Mouse (Mus musculus) stomach, adult 2 months (tissue): ENCODE results near the gene Mamdc4. TPM values are rescaled to one million over a fixed set of nuclear protein-coding genes. Genes with fewer than 3 reads are reported as not detected.

Experiments
- polyA plus RNA-seq: library from polyadenylated mRNA; depleted of rRNA; stranded (reverse); fragments of >200 nt; gene quantifications from 2 replicates; pipeline ENCODE4 v1.2.3, GENCODE M21; 2012; rRNA removed

The Mamdc4 gene
- 0.94 and 1.5 TPM in 2 replicates for polyA plus RNA-seq

DNA sequence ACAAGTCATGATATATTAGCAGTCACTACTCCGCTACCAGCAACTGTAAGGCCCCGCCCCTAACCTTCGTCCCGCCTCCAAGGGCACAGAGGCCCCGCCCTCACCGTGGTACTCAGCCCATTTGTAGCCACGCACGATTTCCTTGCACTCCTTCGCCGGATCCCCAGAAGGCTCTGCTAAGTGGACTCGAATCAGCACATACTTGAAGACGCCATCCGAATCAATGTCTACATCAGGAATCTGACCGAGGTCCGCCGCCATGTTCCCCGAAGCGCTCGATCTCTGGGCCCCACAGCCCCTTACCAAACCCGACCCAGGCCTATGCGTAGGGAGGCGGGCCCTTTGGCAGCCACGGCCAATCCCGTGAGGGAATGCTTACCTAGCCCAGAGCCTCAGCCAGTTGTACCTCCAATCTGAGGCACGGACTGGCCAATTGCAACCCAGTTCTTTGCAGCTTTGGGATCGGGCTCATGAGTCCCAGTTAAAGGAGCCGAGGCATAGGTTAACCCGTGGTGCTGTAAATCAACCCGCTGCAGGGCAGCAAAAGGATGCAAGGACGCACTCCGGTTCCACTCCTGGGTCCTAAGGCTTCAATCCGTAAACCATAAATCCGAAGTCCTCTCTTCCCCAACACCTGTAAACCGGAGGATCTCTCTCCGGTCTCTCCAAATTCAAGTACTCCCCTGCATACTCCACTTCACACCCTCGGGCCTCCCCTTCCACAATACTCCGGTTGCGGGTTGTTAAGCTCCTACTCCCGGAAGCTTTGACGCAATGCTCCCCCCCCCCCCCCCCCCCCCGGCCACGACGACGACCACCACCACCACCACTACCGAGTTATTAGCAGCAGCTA, at the start of gene Mamdc4, which contains the start of gene Phpt1:
Gene Mamdc4, minus strand, starts transcription at position 267 of the 853 bp plus-strand sequence.
Gene Phpt1, minus strand, starts transcription at position 646 of the 853 bp plus-strand sequence.

DNA sequence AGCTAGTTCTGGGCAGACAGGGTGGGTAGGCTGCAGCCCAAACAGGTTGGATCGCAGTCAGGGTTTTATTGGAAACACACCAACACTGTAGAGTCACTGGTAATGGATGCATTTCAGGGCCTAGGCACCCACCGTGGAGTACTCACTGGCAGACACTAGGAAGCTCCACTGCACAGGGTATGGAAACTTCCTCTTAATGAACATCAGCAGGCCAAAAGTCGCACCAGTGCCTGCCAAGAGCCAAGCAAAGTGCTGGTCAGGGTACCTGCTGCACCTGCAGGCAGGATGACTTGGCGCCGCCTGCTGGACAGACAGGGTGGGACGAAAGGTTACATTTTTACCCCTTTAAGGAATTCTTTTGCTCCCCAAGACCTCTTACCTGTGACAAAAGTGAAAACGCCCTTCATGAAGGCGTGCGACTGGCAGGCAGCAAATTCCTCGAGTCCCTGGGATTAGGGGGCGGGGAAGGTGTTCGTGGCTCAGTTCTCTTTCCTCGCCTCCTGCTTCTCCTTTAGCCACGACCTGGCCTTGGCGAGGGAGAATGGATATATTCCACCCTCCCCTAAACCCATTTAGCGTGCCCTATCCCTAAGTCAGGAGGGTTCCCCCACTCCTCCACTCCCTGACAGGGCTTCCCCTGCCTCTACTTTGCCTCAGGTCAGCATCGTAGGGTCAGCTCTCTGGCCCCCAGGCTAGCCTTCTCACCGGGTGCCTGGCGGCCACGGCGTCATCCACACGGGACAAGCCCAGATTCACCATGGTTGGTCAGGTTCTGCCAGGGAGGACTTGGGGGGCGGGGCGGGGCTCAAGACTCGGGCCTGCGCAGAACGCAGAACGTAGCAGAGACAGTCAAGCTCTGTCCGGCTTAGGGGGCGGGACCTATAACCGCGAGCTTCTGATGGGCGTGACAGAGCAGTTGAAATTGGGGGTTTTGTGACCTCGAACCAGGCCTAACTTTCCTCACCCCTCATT, 46.9 kb upstream of the Mamdc4 start, which contains the start of gene Tmem141:
Gene Tmem141, minus strand, starts transcription at position 777 of the 972 bp plus-strand sequence.

DNA sequence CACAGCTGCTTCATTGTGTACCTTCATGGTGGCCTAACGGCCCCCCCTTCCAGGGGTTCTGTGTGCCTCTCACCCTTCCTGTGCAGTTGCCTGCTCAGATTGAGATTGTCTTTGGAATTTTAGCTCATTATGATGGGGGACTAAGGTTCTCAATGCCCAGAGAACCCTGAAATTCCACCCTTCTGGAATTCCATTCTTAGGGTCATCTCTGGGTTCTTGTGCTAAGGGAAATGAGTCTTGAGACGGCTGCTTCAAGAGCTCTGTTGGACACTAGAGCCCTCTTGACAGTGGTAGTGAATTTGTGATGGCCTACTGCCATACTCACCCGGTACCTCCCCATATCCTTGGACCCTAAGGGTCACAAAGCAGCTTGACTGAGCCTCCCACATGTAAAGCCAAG, 42.9 kb upstream of the Mamdc4 start, which contains the start of gene Ccdc183:
Gene Ccdc183, minus strand, starts transcription at position 101 of the 400 bp plus-strand sequence.

DNA sequence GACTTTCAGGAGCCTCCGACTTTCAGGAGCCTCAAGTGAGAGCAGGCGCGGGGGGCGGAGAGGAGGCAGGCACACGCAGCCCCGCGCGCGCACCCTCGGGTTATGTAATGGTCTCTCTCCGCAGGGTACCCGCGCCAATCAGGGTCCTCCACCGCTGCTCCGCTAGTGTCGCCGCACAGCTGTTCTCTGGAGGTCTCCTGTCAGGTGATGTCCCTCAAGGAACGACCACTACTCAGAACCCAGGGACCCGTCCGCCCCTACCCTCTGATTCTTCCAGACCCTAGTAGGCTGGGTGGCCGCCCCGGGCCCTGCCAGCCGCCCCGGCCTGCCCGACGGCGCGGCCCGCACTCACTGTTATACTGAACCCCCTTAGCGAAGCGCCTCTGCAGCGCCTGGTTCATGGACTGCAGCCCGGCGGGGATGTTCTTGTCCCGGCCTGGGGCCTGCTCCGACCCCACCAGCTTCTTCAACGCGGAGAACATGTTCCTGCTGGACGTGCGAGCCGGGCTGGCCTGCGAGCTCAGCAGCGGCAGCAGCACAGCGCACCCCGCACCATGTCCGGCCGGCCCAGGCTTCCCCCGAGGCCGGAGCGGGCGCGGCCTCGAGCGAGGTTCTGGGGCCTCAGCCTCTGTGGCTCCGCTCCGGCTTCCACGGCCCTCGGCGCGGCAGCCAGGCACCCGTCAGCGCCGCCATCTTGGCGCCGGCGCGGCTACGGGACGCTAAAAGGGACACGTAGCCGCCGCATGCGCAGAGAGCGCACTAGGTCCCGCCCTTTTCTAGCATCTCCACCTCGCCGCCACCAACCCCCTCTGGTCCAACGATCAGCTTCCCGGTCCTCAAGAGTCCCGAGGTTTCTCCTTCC, 33.3 kb upstream of the Mamdc4 start, which contains the start of gene Rabl6:
Gene Rabl6, minus strand, starts transcription at position 761 of the 862 bp plus-strand sequence.

DNA sequence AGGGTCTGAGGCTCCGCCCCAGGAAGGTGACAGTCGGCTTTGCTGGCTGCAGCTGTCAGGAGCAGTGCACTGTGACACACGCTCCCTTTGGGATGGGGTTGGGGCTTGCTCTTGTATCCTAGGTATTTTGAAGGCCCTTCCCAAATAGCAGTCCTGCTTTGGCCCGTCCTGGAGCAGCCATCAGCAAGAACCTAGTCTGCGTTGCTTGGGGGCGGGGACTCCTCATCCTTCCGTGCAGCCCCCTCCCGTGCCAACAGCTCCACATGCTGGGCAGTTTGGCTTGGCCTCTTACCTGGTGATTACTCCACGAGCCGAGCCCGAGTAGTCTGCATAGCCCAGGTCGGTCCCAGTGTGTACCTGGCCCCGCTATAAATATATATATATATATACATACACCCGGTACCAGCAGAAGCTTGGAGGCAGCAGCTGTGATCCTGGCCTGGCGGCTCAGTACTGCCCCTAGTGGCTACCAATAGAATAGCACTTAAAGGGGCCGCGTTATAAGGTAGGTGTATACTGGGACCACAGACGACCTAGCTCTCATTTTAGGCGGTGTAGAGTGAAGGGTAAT, 6.7 kb upstream of the Mamdc4 start, which contains the start of gene Ajm1:
Gene Ajm1, minus strand, starts transcription at position 464 of the 571 bp plus-strand sequence.

DNA sequence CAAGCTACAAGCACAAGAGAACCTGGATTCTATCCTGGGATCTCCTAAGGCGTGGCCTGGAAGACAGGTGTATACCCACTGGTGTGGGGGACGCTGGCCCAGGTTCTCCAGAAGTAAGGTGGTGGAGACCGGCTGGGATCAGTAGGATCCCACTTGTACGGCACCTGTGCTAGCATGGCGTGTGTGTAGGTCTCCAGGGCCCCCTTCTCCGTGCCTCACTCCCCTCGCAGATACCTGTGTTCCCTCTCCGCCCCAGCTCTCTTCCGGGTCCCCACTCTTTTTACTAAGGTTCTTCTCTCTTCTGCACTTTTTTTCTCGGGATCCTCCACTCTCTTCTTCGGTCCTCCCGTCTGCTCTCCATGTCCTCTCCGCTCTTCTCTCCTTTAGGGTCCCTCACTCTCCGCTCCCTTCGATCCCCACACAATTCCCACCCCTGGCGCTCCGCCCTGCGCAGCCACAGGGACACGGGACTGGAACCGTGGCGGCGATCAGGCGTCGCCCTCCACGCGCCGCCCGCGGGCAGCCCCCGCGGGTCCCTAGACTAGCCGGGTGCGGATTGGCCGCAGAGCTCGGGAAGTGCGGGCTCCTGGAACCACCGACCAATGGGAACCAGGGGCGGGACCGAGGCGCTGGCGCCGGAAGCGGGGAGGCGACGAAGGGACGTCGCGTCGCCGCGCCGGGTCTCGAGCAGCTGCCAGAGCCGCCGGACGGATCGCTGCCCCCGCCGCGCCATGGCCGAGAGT, 17.3 kb downstream of the Mamdc4 start, which contains the start of gene Edf1:
Gene Edf1, plus strand, starts transcription at position 627 of the 743 bp plus-strand sequence.

DNA sequence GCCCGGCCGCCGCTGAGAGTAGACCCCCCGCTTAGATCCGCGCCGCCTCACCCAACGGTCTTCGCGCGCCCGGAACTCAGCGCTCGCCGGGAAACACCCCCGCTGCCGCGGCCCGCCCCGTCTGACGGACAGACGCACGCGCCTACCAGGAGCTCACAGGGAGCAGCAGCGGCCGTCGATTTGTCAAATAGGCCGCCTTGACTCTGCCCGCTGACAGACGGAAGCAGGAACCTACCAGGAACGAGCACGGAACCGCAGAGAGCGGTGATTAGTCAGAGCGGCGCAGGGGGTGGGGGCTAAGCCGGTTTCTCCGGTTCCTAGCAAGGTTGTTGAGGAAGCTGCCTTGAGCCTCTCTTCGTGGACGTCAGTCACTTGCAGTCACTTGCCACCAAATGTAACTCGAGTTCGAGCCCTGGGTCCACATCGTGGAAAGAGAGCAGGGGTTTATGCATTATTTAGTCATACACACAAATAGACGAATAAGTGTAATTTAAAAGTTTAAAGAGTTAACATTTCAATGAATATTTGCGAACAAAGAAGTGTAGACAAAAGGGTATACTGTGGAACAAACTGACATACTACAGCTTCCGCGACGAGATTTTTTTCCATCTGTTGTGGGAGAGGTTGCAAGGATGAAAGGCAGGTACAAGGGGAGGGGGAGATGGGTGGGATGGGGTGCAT, 27.7 kb downstream of the Mamdc4 start, which contains the start of gene Traf2:
Gene Traf2, minus strand, starts transcription at position 130 of the 681 bp plus-strand sequence.

Other genes with a start within 250 kb of the Mamdc4 start
- 6.1 and 7.3 TPM in 2 replicates for gene Man1b1, start 242.5 kb downstream of the Mamdc4 start, polyA plus RNA-seq
- gene Dpp7, start 218.5 kb downstream of the Mamdc4 start, polyA plus RNA-seq = 15.2 and 20.7 TPM in 2 replicates
- gene Uap1l1, start 209.2 kb downstream of the Mamdc4 start, polyA plus RNA-seq = 26.9 and 89.2 TPM in 2 replicates
- 16.2 and 18.1 TPM in 2 replicates for gene Sapcd2, start 202.5 kb downstream of the Mamdc4 start, polyA plus RNA-seq
- 38.6 and 41.0 TPM in 2 replicates for gene Entpd2, start 179.0 kb downstream of the Mamdc4 start, polyA plus RNA-seq
- gene Npdc1, start 175.5 kb downstream of the Mamdc4 start, polyA plus RNA-seq = 181 and 297 TPM in 2 replicates
- gene Fut7, start 151.6 kb downstream of the Mamdc4 start, polyA plus RNA-seq = 0.11 and 0.24 TPM in 2 replicates
- 17.6 and 31.4 TPM in 2 replicates for gene Abca2, start 146.1 kb downstream of the Mamdc4 start, polyA plus RNA-seq
- gene Clic3, start 118.0 kb downstream of the Mamdc4 start, polyA plus RNA-seq = 208 and 316 TPM in 2 replicates
- gene Paxx, start 113.8 kb downstream of the Mamdc4 start, polyA plus RNA-seq = 60.7 and 89.3 TPM in 2 replicates
- 2.0 and 3.4 TPM in 2 replicates for gene Ptgds, start 104.8 kb downstream of the Mamdc4 start, polyA plus RNA-seq
- gene Lcn12, start 80.9 kb downstream of the Mamdc4 start, polyA plus RNA-seq = 0.26 TPM in 1 of 2 replicates, not detected in the other
- 31.7 and 32.1 TPM in 2 replicates for gene Fbxw5, start 74.1 kb downstream of the Mamdc4 start, polyA plus RNA-seq
- gene C8g, start 73.1 kb downstream of the Mamdc4 start, polyA plus RNA-seq = 0.94 and 1.9 TPM in 2 replicates
- 5.6 and 6.2 TPM in 2 replicates for gene Traf2, start 27.9 kb downstream of the Mamdc4 start, polyA plus RNA-seq
- 53.7 and 66.4 TPM in 2 replicates for gene Edf1, start 17.0 kb downstream of the Mamdc4 start, polyA plus RNA-seq
- 15.1 and 16.4 TPM in 2 replicates for gene Phpt1, start 379 bp upstream of the Mamdc4 start, polyA plus RNA-seq
- gene Ajm1, start 6.9 kb upstream of the Mamdc4 start, polyA plus RNA-seq = 3.4 and 4.3 TPM in 2 replicates
- 34.2 and 35.2 TPM in 2 replicates for gene Rabl6, start 33.7 kb upstream of the Mamdc4 start, polyA plus RNA-seq
- gene Ccdc183, start 42.8 kb upstream of the Mamdc4 start, polyA plus RNA-seq = not detected in 2 replicates
- gene Tmem141, start 47.2 kb upstream of the Mamdc4 start, polyA plus RNA-seq = 11.7 and 12.7 TPM in 2 replicates
- 2.1 and 3.0 TPM in 2 replicates for gene Fcna, start 53.2 kb upstream of the Mamdc4 start, polyA plus RNA-seq
- gene Lcn8, start 78.3 kb upstream of the Mamdc4 start, polyA plus RNA-seq = 2.0 TPM in 1 of 2 replicates, not detected in the other
- 2.0 TPM in 1 of 2 replicates, not detected in the other for gene Lcn5, start 83.1 kb upstream of the Mamdc4 start, polyA plus RNA-seq
- gene Lcn6, start 101.9 kb upstream of the Mamdc4 start, polyA plus RNA-seq = 0.17 TPM in 1 of 2 replicates, not detected in the other
- gene Lcn10, start 107.9 kb upstream of the Mamdc4 start, polyA plus RNA-seq = 0.40 TPM in 1 of 2 replicates, not detected in the other
- 0.59 and 2.0 TPM in 2 replicates for gene Obp2a, start 125.2 kb upstream of the Mamdc4 start, polyA plus RNA-seq
- gene Bmyc, start 131.9 kb upstream of the Mamdc4 start, polyA plus RNA-seq = 31.9 and 46.7 TPM in 2 replicates
- not detected in 2 replicates for gene Obp2b, start 162.2 kb upstream of the Mamdc4 start, polyA plus RNA-seq
- gene Lcn3, start 190.7 kb upstream of the Mamdc4 start, polyA plus RNA-seq = not detected in 2 replicates
- not detected in 2 replicates for gene Lcn11, start 202.2 kb upstream of the Mamdc4 start, polyA plus RNA-seq
- gene Gm13539, start 207.4 kb upstream of the Mamdc4 start, polyA plus RNA-seq = not detected in 2 replicates
- gene Glt6d1, start 241.0 kb upstream of the Mamdc4 start, polyA plus RNA-seq = not detected in 2 replicates
- 0.91 TPM in 1 of 2 replicates, not detected in the other for gene Lcn9, start 248.3 kb upstream of the Mamdc4 start, polyA plus RNA-seq